Mouse (Mus musculus) frontal cortex, postnatal 10 days (tissue): ENCODE data around the gene Foxb2.

Experiments used
- DNase-seq, 2 experiments: peaks; one replicate each; pipeline ENCODE4 v3.0.0; 2022; ENCODE audit warnings: low spot score in 2 of 2, mixed read lengths in 1 of 2

Gene Foxb2

DNA sequence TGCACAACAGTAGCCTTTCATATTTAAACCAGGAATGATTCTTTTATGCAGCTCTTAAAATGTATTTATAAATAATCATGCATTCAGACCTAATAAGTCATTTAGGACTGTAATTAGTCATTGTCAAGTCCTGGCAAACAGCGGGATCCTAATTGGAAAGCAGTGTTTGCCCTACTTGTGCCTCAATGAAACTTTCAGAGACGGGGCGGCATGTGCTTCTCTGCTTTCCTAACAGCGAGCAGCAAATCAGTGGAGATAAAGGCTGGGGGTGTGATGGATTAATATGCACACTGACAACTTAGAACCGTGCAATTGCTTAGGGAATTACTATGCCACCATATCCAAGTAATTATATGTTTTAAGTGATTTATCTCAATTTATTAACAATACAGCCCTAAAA is 48.4 kb downstream of the Foxb2 start:
- DNase-seq = no peak
